Mouse (Mus musculus) left cerebral cortex, adult 9 months (tissue): ENCODE results near the gene Mllt11.

Experiments used
- DNase-seq, 2 experiments: peaks; one replicate each; pipeline ENCODE4 v3.0.0; 2022; ENCODE audit warnings: low spot score in 2 of 2

Gene Mllt11

GRCm38 (mm10) chr3:95173256-95173949, 58.6 kb downstream of the Mllt11 start:
- no peak for DNase-seq

DNA sequence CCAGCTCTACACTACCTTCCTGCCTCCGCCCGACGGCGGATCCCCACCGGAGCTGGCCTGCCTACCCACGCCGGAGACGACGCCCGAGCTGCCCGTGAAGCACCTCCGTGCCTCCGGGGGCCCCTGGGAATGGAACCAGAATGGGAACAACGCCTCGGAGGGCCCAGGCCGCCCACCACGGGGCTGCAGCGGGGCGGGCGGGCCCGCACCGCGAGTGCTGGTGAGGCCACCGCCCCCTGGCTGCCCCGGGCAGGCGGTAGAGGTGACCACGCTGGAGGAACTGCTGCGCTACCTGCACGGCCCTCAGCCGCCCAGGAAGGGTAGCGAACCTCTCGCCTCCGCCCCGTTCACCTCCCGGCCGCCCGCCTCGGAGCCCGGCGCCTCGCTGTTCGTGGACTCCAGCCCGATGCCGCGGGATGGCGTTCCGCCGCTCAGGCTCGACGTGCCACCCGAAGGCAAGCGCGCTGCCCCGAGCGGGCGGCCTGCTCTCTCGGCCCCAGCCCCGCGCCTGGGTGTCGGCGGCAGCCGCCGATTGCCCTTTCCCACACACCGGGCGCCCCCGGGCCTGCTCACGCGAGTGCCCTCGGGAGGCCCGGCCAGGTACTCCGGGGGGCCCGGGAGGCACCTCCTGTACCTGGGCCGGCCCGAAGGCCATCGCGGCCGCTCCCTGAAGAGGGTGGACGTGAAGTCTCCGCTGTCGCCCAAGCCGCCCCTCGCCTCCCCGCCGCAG, 59.3 kb downstream of the Mllt11 start:
- no peak for DNase-seq

DNA sequence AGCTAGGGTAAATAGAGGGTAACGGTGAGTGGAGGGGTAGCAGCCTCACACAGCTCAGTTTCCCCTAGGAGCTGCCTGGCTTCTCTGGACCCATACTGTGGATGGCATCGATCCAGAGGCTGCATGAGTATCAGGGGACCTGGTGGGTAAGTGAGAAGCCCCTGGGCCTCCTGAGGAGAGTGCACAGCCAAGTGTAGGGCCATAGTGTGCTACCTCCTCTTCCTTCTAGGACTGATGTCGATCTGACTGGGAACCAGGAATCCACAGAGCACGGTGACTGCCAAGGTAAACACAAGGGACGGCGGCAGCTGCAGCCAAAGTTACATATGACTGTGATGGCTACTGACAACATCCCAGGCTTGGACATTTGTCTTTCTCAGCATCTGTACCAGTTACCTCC, 60.9 kb downstream of the Mllt11 start:
- DNase-seq: no peak

DNA sequence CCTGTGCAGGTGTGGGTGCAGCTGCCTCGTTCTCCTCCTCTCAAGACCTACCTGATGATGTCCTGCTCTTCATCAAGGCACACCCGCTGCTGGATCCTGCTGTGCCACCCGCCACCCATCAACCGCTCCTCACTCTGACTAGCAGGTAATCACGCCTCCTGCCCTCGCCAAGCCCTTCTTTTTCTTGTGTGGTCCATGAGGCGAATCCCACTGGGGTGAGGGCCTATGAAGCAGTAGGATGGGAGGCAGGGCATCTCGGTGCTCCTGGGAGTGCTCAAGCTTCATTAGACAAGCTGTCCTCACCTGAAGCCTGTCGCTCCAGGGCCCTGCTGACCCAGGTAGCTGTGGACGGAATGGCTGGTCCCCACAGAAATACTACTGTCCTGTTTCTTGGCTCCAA, 62.0 kb downstream of the Mllt11 start:
- DNase-seq: no peak
